Mouse (Mus musculus) intestine, postnatal 0 days (tissue): ENCODE measurements around the gene Kif4. TPM values are rescaled to one million over a fixed set of nuclear protein-coding genes. Genes with fewer than 3 reads are reported as not detected.
A peak's percentile ranks its signal among the peaks of the same experiment; 100 is the strongest.

Experiments
- ATAC-seq: fragments of 200-750 bp; cut with Nextera tagmentation; 2 replicates; pipeline ENCODE4 v1.8.0; 2017; ENCODE audit warnings: mild to moderate bottlenecking, moderate TSS enrichment, moderate library complexity
- H3K27ac ChIP-seq: fragments of 300-500 bp; sonication (generic); 2 replicates; pipeline ENCODE4 v1.5.1; 2014; ENCODE audit warnings: mild to moderate bottlenecking, low read depth, low read length, moderate library complexity
- H3K27me3 ChIP-seq: fragments of 300-500 bp; sonication (generic); replicated peaks from 2 replicates; pipeline ENCODE4 v1.6.1; 2014; ENCODE audit warnings: low read length, mixed read lengths; ENCODE audit not compliant: control insufficient read depth, insufficient read depth
- H3K36me3 ChIP-seq: fragments of 300-500 bp; sonication (generic); 2 replicates; pipeline ENCODE4 v1.6.1; 2014; ENCODE audit warnings: mild to moderate bottlenecking, moderate library complexity; ENCODE audit not compliant: control insufficient read depth, insufficient read depth
- H3K4me1 ChIP-seq: fragments of 300-500 bp; sonication (generic); replicated peaks from 2 replicates; pipeline ENCODE4 v1.6.1; 2014; ENCODE audit warnings: antibody characterized with exemption, low read length, mixed read lengths; ENCODE audit not compliant: control insufficient read depth, insufficient read depth
- H3K4me2 ChIP-seq: fragments of 300-500 bp; sonication (generic); replicated peaks from 2 replicates; pipeline ENCODE4 v1.6.1; 2014; ENCODE audit warnings: low read depth, mild to moderate bottlenecking, moderate library complexity
- H3K4me3 ChIP-seq: fragments of 300-500 bp; sonication (generic); 2 replicates; pipeline ENCODE4 v1.5.1; 2014; ENCODE audit warnings: low read depth, low read length
- H3K9ac ChIP-seq: fragments of 300-500 bp; sonication (generic); 2 replicates; pipeline ENCODE4 v1.6.1; 2014; ENCODE audit warnings: mild to moderate bottlenecking, low read depth, low read length
- H3K9me3 ChIP-seq: fragments of 300-500 bp; sonication (generic); 2 replicates; pipeline ENCODE4 v1.6.1; 2016; ENCODE audit warnings: mixed run types; ENCODE audit not compliant: control insufficient read depth
- CTCF ChIP-seq: sonication (generic); IDR thresholded peaks from 2 replicates; pipeline ENCODE4 v1.5.1; 2016; ENCODE audit warnings: low read depth, mild to moderate bottlenecking, control low read depth, antibody characterized with exemption, moderate library complexity
- WGBS: fragments of 180-500 bp; shearing (Covaris S2); extraction: QIAGEN DNeasy Blood & Tissue Kit; methylation state at CpG from one replicate; pipeline ENCODE4 v1.1.7; 2014; 5-methylcytosine and 5-hydroxymethylcytosine counted together
- polyA plus RNA-seq: library from polyadenylated mRNA; unstranded; fragments of >200 nt; fragmentation: Nextera tagmentation; extraction: Ambion mirVana; gene quantifications from 2 replicates; pipeline ENCODE4 v1.2.1, GENCODE M21; 2015

The Kif4 gene
- polyA plus RNA-seq, 1 experiment from 2014 or later: 4.0 TPM

GRCm38 (mm10) chrX:100664825-100665224 lies 39.3 kb downstream of the Kif4 start:
- Histone ChIP-seq H3K4me1 (no peaks in the 10 kb centered on the region), H3K9ac (no peak overlapping the region), H3K9me3 (no peaks in the 10 kb centered on the region), H3K4me2 (no peak overlapping the region), H3K27ac (no peak overlapping the region), H3K36me3 (no peaks in the 10 kb centered on the region), H3K4me3 (no peak overlapping the region), H3K27me3 (no peaks in the 10 kb centered on the region)
- ATAC-seq: peak; percentile 78
- no peak for TF ChIP-seq CTCF
- WGBS: 57% methylated on average over 2 of the region's 2 CpGs

- Histone ChIP-seq H3K4me2 (no peak overlapping the region), H3K4me1 (no peaks in the 10 kb centered on the region), H3K9me3 (no peaks in the 10 kb centered on the region), H3K27ac (no peak overlapping the region), H3K9ac (no peak overlapping the region), H3K27me3 (no peaks in the 10 kb centered on the region), H3K36me3 (no peaks in the 10 kb centered on the region), H3K4me3 (no peak overlapping the region)
- no peak for TF ChIP-seq CTCF
- WGBS: 82% methylated on average over 3 of the region's 3 CpGs
- ATAC-seq: no peak
Observed at GRCm38 (mm10) chrX:100678204-100678603, 52.7 kb downstream of the Kif4 start.

DNA sequence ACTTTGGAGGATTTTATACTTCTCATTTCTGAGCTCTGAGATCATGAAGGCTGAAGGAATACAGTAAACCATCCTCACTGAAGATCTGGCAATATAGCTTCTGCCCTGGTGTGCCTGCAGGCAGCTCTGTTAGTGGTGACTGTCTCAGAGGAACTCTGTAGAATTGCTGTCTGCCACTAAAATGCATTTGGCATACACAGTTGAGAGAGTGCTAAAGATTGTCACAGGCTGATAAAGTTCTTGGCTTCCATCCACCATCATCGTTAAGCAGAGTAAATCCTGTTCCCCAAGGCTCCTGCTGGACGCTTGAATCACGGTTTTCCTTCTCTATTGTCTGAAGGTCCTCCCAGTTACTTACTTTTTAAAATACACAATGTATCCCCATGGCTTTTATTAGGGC lies 61.0 kb downstream of the Kif4 start:
- H3K4me1 ChIP-seq: no peaks in the 10 kb centered on the region
- H3K9me3 ChIP-seq: no peaks in the 10 kb centered on the region
- no peak for TF ChIP-seq CTCF
- no peaks in the 10 kb centered on the region for H3K36me3 ChIP-seq
- H3K9ac ChIP-seq: no peak overlapping the region
- 58% methylated on average over 3 of the region's 3 CpGs for WGBS
- no peak for ATAC-seq
- H3K4me3 ChIP-seq: no peak overlapping the region
- H3K27me3 ChIP-seq: no peaks in the 10 kb centered on the region
- H3K27ac ChIP-seq: no peak overlapping the region
- no peak overlapping the region for H3K4me2 ChIP-seq

GRCm38 (mm10) chrX:100687360-100688032 lies 62.0 kb downstream of the Kif4 start:
- Histone ChIP-seq H3K9ac (no peak overlapping the region), H3K4me1 (no peaks in the 10 kb centered on the region), H3K36me3 (no peaks in the 10 kb centered on the region; the same call in 1 of the 2 replicates), H3K9me3 (no peaks in the 10 kb centered on the region), H3K4me3 (no peak overlapping the region), H3K27ac (no peak overlapping the region), H3K4me2 (no peak overlapping the region), H3K27me3 (no peaks in the 10 kb centered on the region)
- no peak for TF ChIP-seq CTCF
- no peak for ATAC-seq
- 78% methylated on average over 6 of the region's 6 CpGs for WGBS

DNA sequence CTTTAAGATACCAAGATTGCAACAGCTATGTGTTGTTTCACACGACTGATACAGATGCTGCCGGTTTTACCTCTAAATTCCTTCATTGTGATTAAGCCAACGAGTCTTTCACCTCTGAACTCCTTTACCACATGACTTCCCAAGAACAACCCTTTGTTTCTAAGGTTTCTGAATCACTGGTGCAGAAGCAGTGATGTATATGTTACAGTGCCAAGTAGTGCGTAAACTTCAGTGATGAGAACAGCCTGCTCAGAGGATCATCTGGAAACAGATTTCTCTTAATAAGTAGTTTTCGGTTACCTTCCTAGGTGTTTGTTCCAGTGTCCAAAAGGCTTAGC lies 62.5 kb downstream of the Kif4 start:
- Histone ChIP-seq H3K36me3 (no peaks in the 10 kb centered on the region; the same call in 1 of the 2 replicates), H3K9me3 (no peaks in the 10 kb centered on the region), H3K4me1 (no peaks in the 10 kb centered on the region), H3K9ac (no peak overlapping the region), H3K27me3 (no peaks in the 10 kb centered on the region), H3K4me3 (no peak overlapping the region), H3K4me2 (no peak overlapping the region), H3K27ac (no peak overlapping the region)
- no peak for ATAC-seq
- 77% methylated on average over 5 of the region's 5 CpGs for WGBS
- TF ChIP-seq CTCF: no peak

GRCm38 (mm10) chrX:100696776-100697175 lies 71.2 kb downstream of the Kif4 start:
- no peaks in the 10 kb centered on the region for H3K4me1 ChIP-seq
- no peaks in the 10 kb centered on the region for H3K9me3 ChIP-seq
- H3K4me3 ChIP-seq: no peak overlapping the region
- no peak overlapping the region for H3K9ac ChIP-seq
- WGBS: 97% methylated on average over 4 of the region's 4 CpGs
- ATAC-seq: no peak
- no peak for TF ChIP-seq CTCF
- no peak overlapping the region for H3K27ac ChIP-seq
- no peak overlapping the region for H3K4me2 ChIP-seq
- H3K36me3 ChIP-seq: no peaks in the 10 kb centered on the region; the same call in 1 of the 2 replicates
- H3K27me3 ChIP-seq: no peaks in the 10 kb centered on the region
